8 mouse cellular contexts compared by ENCODE assay signal in the genomic region with DNA sequence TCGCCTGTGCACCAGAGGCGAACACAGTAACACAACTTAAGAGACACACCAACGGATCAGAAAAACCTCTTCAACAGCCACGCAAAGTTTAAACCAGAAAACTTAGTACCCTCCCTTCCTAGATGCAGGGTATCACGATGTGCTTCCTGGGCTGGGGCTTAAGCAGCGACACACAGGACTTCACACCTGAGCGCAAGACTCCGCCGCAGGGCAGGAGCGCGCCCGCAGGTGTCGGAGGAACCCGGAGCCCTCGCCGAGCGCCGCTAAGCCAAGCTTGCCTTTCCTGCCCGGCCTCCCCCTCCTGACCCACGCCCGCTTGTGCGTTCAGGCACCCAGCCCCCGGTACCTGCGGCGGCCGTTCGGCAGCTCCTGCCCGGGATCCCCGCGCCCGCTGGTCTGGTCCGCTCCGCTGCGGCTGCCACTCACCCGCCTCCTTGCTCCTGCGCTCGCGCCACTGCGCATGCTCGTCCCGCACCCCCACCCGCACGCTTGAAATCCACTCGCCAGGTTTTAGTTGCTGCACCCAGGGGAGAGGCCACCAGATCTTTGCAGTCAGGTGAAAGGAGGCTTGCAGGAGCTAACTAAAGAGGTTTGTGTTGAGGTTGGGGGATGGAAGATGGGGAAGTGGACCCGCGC. TPM values are rescaled to one million over a fixed set of nuclear protein-coding genes. Genes with fewer than 3 reads are reported as not detected.
DNase-seq lines count a peak whose midpoint lies in the region; ATAC-seq and TF ChIP-seq lines count a peak whose summit lies in the region.

A gene (minus strand): TSS at position 487 of the 636 bp plus-strand sequence.

- peak; percentile 98 for ATAC-seq in frontal cortex, adult (ENCODE audit: low TSS enrichment)
- peak; percentile 65 to 66 for ATAC-seq in hematopoietic stem cell, adult 5-6 weeks (replicated peaks in 1 of 2; ENCODE audit: insufficient read depth in 1 of 2, low FRiP score in 2 of 2, low TSS enrichment in 1 of 2, low read depth in 1 of 2, poor library complexity in 2 of 2, severe bottlenecking in 2 of 2)
- peak; percentile 36; the same call in 1 of the 2 replicates for ATAC-seq in neutrophil, adult 5-6 weeks (ENCODE audit: extremely low read depth, insufficient number of reproducible peaks, low FRiP score, poor library complexity, severe bottlenecking)

- TF ChIP-seq RAD21 in CH12.LX (IDR thresholded peaks at IDR 0.05; ENCODE audit: low read depth, low read length), result no peak

- dilution Hi-C loops in CH12.LX (cut with MboI; ENCODE audit: extremely low pct_ligation_motif_present, extremely low pct_unique_long_range_greater_than_20kb, low sequenced_read_pairs), result no loop called here

- peak; percentile 36 for DNase-seq in CH12.LX (ENCODE audit: extremely low read depth)
- peak; percentile 92 to 99 for DNase-seq in cerebellum, adult 18-20 months
- peak; percentile 90 to 96 for DNase-seq in layer of hippocampus, adult 2 months (ENCODE audit: low spot score in 2 of 2)
- peak; percentile 89 to 90 for DNase-seq in lung, adult 18-20 months
- peak; percentile 88 for DNase-seq in testis, postnatal 10 days (ENCODE audit: low spot score)

- peak within 1 kb of the TSS in 2 of 3 experiments; percentile 26 to 58 for H3K4me3 ChIP-seq in CH12.LX (replicated peaks in 1 of 3; ENCODE audit: low read depth in 2 of 3, low read length in 2 of 3, poor library complexity in 1 of 3)
- peak within 1 kb of the TSS; percentile 82 for H3K4me3 ChIP-seq in layer of hippocampus, adult 2 months

- H3K4me1 ChIP-seq in CH12.LX (ENCODE audit: control insufficient read depth in 1 of 2, insufficient read depth in 2 of 2), result peaks cover 0 to under 1% of the 10 kb centered on the region in 2 experiments; a peak in 1 of 4 replicates

- no peaks in the 10 kb centered on the region for H3K79me2 ChIP-seq in CH12.LX (replicated peaks; ENCODE audit: control insufficient read depth, extremely low read depth, insufficient read depth, poor library complexity, severe bottlenecking)

- H3K27me3 ChIP-seq in CH12.LX (replicated peaks), result peaks cover 2% of the 10 kb centered on the region

- peak within 1 kb of the TSS; percentile 84 for H3K4me2 ChIP-seq in CH12.LX (ENCODE audit: insufficient read depth, low read depth, poor library complexity, severe bottlenecking)

- H3K27ac ChIP-seq in CH12.LX (ENCODE audit: insufficient read depth, low read depth), result no peak within 1 kb of the TSS
- peak within 1 kb of the TSS; percentile 87 for H3K27ac ChIP-seq in layer of hippocampus, adult 2 months

- no peak for TF ChIP-seq EP300 in CH12.LX (IDR thresholded peaks at IDR 0.05; ENCODE audit: low read length)

- TF ChIP-seq POLR2A in CH12.LX (IDR thresholded peaks at IDR 0.05; ENCODE audit: low read depth, low read length), result no peak

- no peaks in the 10 kb centered on the region for H3K9me3 ChIP-seq in CH12.LX (replicated peaks; ENCODE audit: low read length)

- in situ Hi-C loops in CH12.LX (cut with MboI; ENCODE audit: low pct_ligation_motif_present, low pct_unique_long_range_greater_than_20kb, low sequenced_read_pairs), result loop anchor here (10.0 to 25.0 kb wide), 2 partner anchors 60 to 158 kb away; no protein-coding TSS in a partner anchor

- H3K36me3 ChIP-seq in CH12.LX (replicated peaks in 1 of 2; ENCODE audit: control insufficient read depth in 1 of 2, insufficient read depth in 1 of 2, low read length in 1 of 2), result no peaks in the 10 kb centered on the region

- TF ChIP-seq CTCF in CH12.LX (conservative IDR thresholded peaks at IDR 0.05 in 1 of 2, IDR thresholded peaks at IDR 0.05 in 1 of 2; ENCODE audit: low read depth in 2 of 2, low read length in 2 of 2), result no peak
- TF ChIP-seq CTCF in layer of hippocampus, adult 2 months (conservative IDR thresholded peaks at IDR 0.05), result no peak

- no peak within 1 kb of the TSS for H3K9ac ChIP-seq in CH12.LX (ENCODE audit: insufficient read depth, low read depth)

TF ChIP-seq in CH12.LX, 34 proteins besides CTCF, POLR2A, EP300 and RAD21:
- no peak for TF ChIP-seq ZC3H11A (IDR thresholded peaks at IDR 0.05; ENCODE audit: low read depth, low read length)
- TF ChIP-seq NRF1 (IDR thresholded peaks at IDR 0.05; ENCODE audit: low read depth, low read length), result peak; percentile 92

RNA-seq across cellular contexts. Expression of the gene that starts here (rescaled TPM):
- total RNA-seq in CH12.LX (2012; rRNA removed) (0.08 TPM in 2 replicates), CH12.LX (2014; rRNA removed) (0.34 and 0.56 TPM in 2 replicates)
- polyA plus RNA-seq in CH12.LX (2012; ENCODE audit: insufficient read length, low read depth), result 0.18 and 0.40 TPM in 2 replicates
- total RNA-seq in hematopoietic stem cell, adult 5-6 weeks (2017), result 0.56 TPM in 1 of 2 replicates, not detected in the other
- total RNA-seq in layer of hippocampus, adult 2 months (2021), result 10 to 100 TPM in 1 of 2 experiments, 1 to 10 TPM in 1; 9.2 to 12.3 TPM
- 1.9 and 2.3 TPM in 2 replicates for total RNA-seq in neutrophil, adult 5-6 weeks (2017)

Comparison
In these comparisons a context has a peak if more than half of its experiments do, and no peak if none do; other contexts are left out.
1. Peak in DNase-seq, H3K4me3 ChIP-seq and H3K4me2 ChIP-seq in CH12.LX; RNA of the gene not detected or under 1 TPM.
2. Peak in ATAC-seq in hematopoietic stem cell, adult 5-6 weeks; RNA of the gene not detected or under 1 TPM.
3. DNase-seq: peak in every context shown above with its lines; median percentile 96 in cerebellum, adult 18-20 months; 93 in layer of hippocampus, adult 2 months; 90 in lung, adult 18-20 months; 88 in testis, postnatal 10 days; 36 in CH12.LX.
4. ATAC-seq: peak in every context shown above with its lines; median percentile 98 in frontal cortex, adult; 66 in hematopoietic stem cell, adult 5-6 weeks; 36 in neutrophil, adult 5-6 weeks.